Mouse (Mus musculus) lung, adult 2 months (tissue): Measurements from ENCODE around the gene Olfr117.
"Not testable (repeated sequence)": the region's sequence is repeated elsewhere in the genome, so short reads cannot be mapped to it uniquely, and the experiment has no call there.

Source experiments
- CTCF ChIP-seq: fragments of 200-500 bp; IDR thresholded peaks from 2 replicates; pipeline ENCODE4 v1.5.1; 2011; ENCODE audit warnings: mild to moderate bottlenecking, low read length, control low read depth; ENCODE audit not compliant: insufficient read depth
- POLR2A ChIP-seq: fragments of 200-500 bp; IDR thresholded peaks from 2 replicates; pipeline ENCODE4 v1.6.1; 2011; ENCODE audit warnings: low read depth, mild to moderate bottlenecking, control low read depth, low read length, borderline replicate concordance; ENCODE audit errors: extremely low read depth

DNA sequence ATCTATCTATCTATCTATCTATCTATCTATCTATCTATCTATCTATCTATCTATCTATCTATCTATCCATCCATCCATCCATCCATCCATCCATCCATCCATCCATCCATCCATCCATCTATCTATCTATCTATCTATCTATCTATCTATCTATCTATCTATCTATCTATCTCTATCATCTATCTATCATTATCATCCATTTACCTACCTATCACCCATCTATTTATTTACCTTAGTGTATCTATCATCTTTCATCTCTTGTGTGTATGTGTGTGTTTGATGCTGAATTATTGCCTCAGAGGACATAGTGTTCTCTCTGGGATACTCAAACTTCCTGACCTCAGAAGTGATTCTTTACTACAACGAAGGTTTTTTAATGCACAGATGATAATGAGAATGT, 32.7 kb upstream of the Olfr117 start, which contains the start of gene Olfr119:
- not testable (repeated sequence) for TF ChIP-seq CTCF, POLR2A
